28 mouse cellular contexts compared by ENCODE assay signal in the genomic region with DNA sequence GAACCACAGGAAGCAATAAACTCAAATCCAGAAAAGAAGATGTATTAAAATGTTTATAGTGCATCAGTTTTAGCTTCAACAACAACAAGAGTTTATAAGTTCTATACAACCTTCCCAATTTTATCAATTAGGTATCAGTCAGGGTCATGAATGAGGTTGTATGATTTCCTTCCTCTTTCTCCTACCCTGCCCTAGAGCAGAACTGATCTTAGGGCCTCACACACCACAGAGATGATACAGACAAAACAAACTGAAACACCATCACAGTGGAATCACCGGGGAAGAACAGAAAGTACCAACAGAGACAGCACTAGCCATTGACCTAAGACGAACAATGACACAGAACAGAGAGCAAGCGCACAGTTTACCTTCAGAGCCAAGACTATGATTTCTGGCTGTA. TPM values are rescaled to one million over a fixed set of nuclear protein-coding genes. Genes with fewer than 3 reads are reported as not detected.
"Had no signal": no experiment of that assay in that cellular context is flagged by ENCODE, and none has a peak within 500 bp of the region (broad histone marks: within the 10 kb centered on the region; RNA-seq: fewer than 3 reads in every experiment).

No protein-coding gene starts in this region.

- H3K4me2 ChIP-seq: embryonic facial prominence, embryonic 12.5 days; embryonic facial prominence, embryonic 13.5 days; embryonic facial prominence, embryonic 15.5 days; forebrain, embryonic 12.5 days; forebrain, embryonic 13.5 days; forebrain, embryonic 15.5 days had no signal

- H3K4me1 ChIP-seq: embryonic facial prominence, embryonic 12.5 days; embryonic facial prominence, embryonic 13.5 days; embryonic facial prominence, embryonic 15.5 days; forebrain, embryonic 12.5 days; forebrain, embryonic 13.5 days; forebrain, embryonic 15.5 days had no signal

- DNase-seq: cerebellum, adult 8-10 months; cerebellum, adult 9-10 months; cerebellum, adult 9-11 months; cerebellum, postnatal 10 days; cerebellum, postnatal 14 days; cerebellum, postnatal 25 days; cerebellum, postnatal 36 days; embryo, embryonic 11 days; forebrain, postnatal 0 days; gastrocnemius, adult 2 months; gastrocnemius, postnatal 10 days; gastrocnemius, postnatal 14 days; gastrocnemius, postnatal 25 days; gastrocnemius, postnatal 36 days; heart, adult 11 months; heart, adult 18-20 months; heart, adult 2 months had no signal

- H3K9ac ChIP-seq: embryonic facial prominence, embryonic 12.5 days; embryonic facial prominence, embryonic 13.5 days; embryonic facial prominence, embryonic 15.5 days; forebrain, embryonic 12.5 days; forebrain, embryonic 13.5 days; forebrain, embryonic 15.5 days; forebrain, postnatal 0 days had no signal

- H3K27ac ChIP-seq: embryonic facial prominence, embryonic 10.5 days; embryonic facial prominence, embryonic 12.5 days; embryonic facial prominence, embryonic 13.5 days; embryonic facial prominence, embryonic 15.5 days; forebrain, embryonic 10.5 days; forebrain, embryonic 12.5 days; forebrain, embryonic 13.5 days; forebrain, embryonic 15.5 days; gastrocnemius, adult 2 months; heart, adult 2 months had no signal

- H3K36me3 ChIP-seq: embryonic facial prominence, embryonic 15.5 days; forebrain, embryonic 15.5 days had no signal

- ATAC-seq: forebrain, embryonic 13.5 days; forebrain, embryonic 14.5 days; forebrain, embryonic 15.5 days; forebrain, embryonic 16.5 days; forebrain, postnatal 0 days had no signal

- H3K9me3 ChIP-seq: embryonic facial prominence, embryonic 10.5 days; embryonic facial prominence, embryonic 12.5 days; embryonic facial prominence, embryonic 13.5 days; embryonic facial prominence, embryonic 15.5 days; forebrain, embryonic 10.5 days; forebrain, embryonic 12.5 days; forebrain, embryonic 13.5 days; forebrain, embryonic 15.5 days had no signal

- H3K4me3 ChIP-seq: embryonic facial prominence, embryonic 10.5 days; embryonic facial prominence, embryonic 12.5 days; embryonic facial prominence, embryonic 13.5 days; embryonic facial prominence, embryonic 15.5 days; erythroblast, embryonic 14.5 days; forebrain, embryonic 10.5 days; forebrain, embryonic 12.5 days; forebrain, embryonic 13.5 days; forebrain, embryonic 15.5 days; gastrocnemius, adult 2 months; heart, adult 2 months had no signal

- H3K27me3 ChIP-seq: embryonic facial prominence, embryonic 12.5 days; embryonic facial prominence, embryonic 13.5 days; embryonic facial prominence, embryonic 15.5 days; forebrain, embryonic 12.5 days; forebrain, embryonic 13.5 days; forebrain, embryonic 15.5 days had no signal

RNA-seq across cellular contexts. Expression of a gene that starts 43.6 kb away (rescaled TPM):
- polyA plus RNA-seq: erythroblast, embryonic 14.5 days had no signal
